Mouse (Mus musculus): ENCODE results near the gene Eif2ak3. TPM values are rescaled to one million over a fixed set of nuclear protein-coding genes. Genes with fewer than 3 reads are reported as not detected.

Eif2ak3 gene
- 15.9 and 16.2 TPM in 2 replicates for polyA plus RNA-seq (2015; fragmentation: Nextera tagmentation; extraction: Ambion mirVana)

DNA sequence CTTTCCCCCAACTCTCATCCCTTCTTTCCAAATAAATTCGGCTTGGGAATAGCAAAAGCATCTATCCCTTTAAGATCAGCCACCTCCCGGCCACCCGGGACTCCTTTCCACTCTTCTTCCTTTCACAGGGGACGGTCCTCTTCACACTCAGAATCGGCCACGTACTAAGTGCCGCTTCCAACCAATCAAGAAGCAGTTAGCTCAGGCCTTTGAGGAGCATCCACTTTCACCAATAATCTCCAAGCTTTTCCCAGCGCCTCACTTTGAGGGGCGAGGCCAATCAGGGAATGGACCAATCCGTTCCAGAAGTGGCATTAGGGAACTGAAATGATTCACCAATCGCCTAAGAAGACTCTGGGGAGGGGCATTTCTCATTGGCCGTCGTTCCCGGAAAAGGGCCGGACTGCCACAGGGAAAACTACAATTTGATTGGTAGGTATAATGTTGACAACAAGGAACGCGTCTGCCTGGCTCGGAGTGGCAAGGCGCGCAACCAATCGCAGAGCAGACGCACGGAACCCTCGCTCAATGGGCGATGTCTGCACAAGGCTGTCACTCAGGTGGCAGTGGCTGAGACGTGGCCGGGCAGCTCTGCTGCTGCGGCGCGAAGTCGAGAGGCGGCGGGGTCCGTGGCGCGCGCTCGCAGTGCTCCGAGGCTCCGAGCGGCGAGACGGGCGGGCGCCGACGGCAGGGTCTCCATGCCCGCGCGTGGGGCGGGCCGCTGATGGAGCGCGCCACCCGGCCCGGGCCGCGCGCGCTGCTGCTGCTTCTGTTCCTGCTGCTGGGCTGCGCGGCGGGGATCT lies at the start of gene Eif2ak3:
TSS of gene Eif2ak3 (plus strand) at position 514 of the 803 bp plus-strand sequence.
- Histone ChIP-seq H3K4me1 (peaks cover 29% of the 10 kb centered on the region), H3K9me3 (no peaks in the 10 kb centered on the region), H3K4me3 (peak within 1 kb of the TSS; percentile 81), H3K36me3 (no peaks in the 10 kb centered on the region), H3K9ac (replicated peaks) (peak within 1 kb of the TSS; percentile 82), H3K27ac (replicated peaks) (peak within 1 kb of the TSS; percentile 96), H3K4me2 (replicated peaks) (peak within 1 kb of the TSS; percentile 67), H3K27me3 (no peaks in the 10 kb centered on the region)
- WGBS: under 1% methylated on average over 53 of the region's 63 CpGs
- ATAC-seq (replicated peaks): peak; percentile 99

DNA sequence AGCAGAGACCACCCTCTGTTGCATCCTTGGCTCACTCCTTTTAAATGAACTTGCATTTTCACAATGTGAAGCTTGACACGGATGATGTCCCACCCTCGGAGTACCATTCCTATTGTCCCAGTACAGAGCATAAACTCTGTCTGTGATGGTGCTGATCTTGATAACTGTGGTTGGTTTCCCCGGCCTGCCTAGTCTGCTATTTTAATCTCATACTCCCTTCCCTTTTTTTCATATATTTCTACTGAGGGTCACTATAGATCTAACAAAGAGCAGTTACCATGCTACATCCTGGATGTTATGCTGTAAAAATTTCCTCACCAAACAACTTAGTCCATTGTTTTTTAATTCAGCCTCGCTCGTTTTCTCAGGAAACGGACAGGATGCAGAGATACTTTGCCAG lies 47.4 kb upstream of the Eif2ak3 start:
- no peaks in the 10 kb centered on the region for H3K9me3 ChIP-seq
- no peak overlapping the region for H3K4me3 ChIP-seq
- H3K9ac ChIP-seq (replicated peaks): no peak overlapping the region
- no peak overlapping the region for H3K27ac ChIP-seq (replicated peaks)
- 81% methylated on average over 6 of the region's 6 CpGs for WGBS
- H3K4me1 ChIP-seq: peaks cover 4% of the 10 kb centered on the region; the same call in 1 of the 2 replicates
- H3K27me3 ChIP-seq: no peaks in the 10 kb centered on the region
- no peak overlapping the region for H3K4me2 ChIP-seq (replicated peaks)
- H3K36me3 ChIP-seq: no peaks in the 10 kb centered on the region
- ATAC-seq (replicated peaks): no peak

DNA sequence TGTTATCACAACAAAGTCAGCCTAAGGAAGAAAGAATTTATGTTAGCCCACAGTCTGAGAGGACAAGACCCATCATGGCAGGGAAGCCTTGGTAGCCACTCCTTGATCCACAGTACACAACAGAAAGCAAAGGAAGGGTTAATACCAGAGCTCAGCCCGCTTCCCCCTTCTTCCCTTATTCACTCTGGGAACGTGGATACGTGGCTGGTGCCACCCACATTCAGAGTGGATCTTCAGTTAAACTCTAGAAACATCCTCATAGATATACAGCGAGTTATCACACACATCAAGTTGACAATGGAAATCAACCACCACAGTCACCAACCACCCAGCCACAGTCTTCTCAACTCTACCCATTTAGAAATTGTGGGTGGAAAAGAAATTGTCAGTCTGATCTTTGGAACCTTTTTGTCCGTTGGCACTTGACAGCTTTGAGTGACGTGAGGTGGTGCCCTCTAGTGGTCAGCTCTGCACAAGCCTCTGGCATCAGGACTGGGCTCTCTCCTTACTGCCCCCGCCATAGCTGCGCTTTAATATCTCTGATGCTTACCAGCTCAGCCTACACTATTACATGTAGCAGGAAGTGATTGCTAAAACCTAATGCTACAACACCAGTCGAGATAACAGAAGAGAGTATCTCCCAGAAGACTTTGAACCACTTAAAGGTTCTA lies 46.6 kb upstream of the Eif2ak3 start:
- whole genome bisulfite sequencing: 22% methylated on average over 9 of the region's 9 CpGs

DNA sequence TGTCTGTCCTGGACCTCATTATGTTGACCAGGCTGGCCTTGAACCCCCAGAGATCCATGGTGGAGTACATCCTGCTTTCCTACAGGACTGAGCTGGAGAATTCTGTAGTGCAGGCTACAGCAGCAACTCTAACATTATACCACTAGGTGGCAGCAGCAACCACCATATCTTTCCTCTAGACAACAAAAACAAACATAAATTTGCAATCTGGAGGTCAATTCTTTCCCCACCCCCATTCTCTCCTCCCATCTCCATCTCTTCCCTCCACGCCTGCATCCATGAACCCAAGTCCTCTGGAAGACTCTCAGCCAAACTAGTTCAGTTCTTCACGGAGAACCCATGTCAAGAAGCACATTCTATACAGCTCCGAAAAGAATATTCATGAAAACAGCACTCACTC lies 39.7 kb upstream of the Eif2ak3 start:
- ATAC-seq (replicated peaks): peak; percentile 51

More for the DNA sequence above, 46.6 kb upstream of the Eif2ak3 start:
- no peak overlapping the region for H3K4me2 ChIP-seq (replicated peaks)
- no peak overlapping the region for H3K4me3 ChIP-seq
- no peak overlapping the region for H3K27ac ChIP-seq (replicated peaks)
- peak; percentile 69 for ATAC-seq (replicated peaks)
- H3K27me3 ChIP-seq: no peaks in the 10 kb centered on the region
- no peaks in the 10 kb centered on the region for H3K9me3 ChIP-seq
- no peaks in the 10 kb centered on the region for H3K36me3 ChIP-seq
- H3K4me1 ChIP-seq: peaks cover 2% of the 10 kb centered on the region; the same call in 1 of the 2 replicates
- no peak overlapping the region for H3K9ac ChIP-seq (replicated peaks)

DNA sequence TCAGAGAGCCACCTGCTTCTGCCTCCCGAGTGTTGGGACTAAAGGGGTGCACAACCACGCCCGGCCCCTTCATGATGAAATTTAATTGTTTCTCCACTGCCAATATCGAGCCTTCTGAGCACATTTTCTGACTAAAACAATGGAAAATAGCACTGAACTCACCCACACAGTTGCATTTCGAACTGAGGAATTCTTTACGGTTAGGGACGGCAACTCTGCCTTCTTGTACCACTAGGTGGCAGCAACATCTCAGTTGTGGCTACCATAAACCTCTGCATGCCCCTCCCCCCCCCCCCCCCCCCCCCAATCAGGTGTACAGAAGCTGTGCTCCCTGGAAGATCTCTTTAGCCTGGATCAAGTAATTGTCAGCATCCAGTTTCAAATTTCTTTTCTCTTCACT lies 39.0 kb upstream of the Eif2ak3 start:
- ATAC-seq (replicated peaks): peak; percentile 58
- Histone ChIP-seq H3K27me3 (no peaks in the 10 kb centered on the region), H3K27ac (replicated peaks) (no peak overlapping the region; the same call in 1 of the 2 replicates), H3K9me3 (no peaks in the 10 kb centered on the region), H3K4me1 (peaks cover 7% of the 10 kb centered on the region), H3K4me3 (no peak overlapping the region), H3K9ac (replicated peaks) (no peak overlapping the region), H3K4me2 (replicated peaks) (peak overlapping the region; percentile 29; the same call in 1 of the 2 replicates), H3K36me3 (no peaks in the 10 kb centered on the region)
- WGBS: 10% methylated on average over 7 of the region's 7 CpGs

More for the DNA sequence above, 39.7 kb upstream of the Eif2ak3 start:
- Histone ChIP-seq H3K4me2 (replicated peaks) (no peak overlapping the region), H3K27ac (replicated peaks) (no peak overlapping the region; the same call in 1 of the 2 replicates), H3K4me3 (no peak overlapping the region), H3K4me1 (peaks cover 7% of the 10 kb centered on the region), H3K27me3 (no peaks in the 10 kb centered on the region), H3K9ac (replicated peaks) (no peak overlapping the region), H3K9me3 (no peaks in the 10 kb centered on the region), H3K36me3 (no peaks in the 10 kb centered on the region)
- WGBS: 25% methylated on average over 3 of the region's 3 CpGs

DNA sequence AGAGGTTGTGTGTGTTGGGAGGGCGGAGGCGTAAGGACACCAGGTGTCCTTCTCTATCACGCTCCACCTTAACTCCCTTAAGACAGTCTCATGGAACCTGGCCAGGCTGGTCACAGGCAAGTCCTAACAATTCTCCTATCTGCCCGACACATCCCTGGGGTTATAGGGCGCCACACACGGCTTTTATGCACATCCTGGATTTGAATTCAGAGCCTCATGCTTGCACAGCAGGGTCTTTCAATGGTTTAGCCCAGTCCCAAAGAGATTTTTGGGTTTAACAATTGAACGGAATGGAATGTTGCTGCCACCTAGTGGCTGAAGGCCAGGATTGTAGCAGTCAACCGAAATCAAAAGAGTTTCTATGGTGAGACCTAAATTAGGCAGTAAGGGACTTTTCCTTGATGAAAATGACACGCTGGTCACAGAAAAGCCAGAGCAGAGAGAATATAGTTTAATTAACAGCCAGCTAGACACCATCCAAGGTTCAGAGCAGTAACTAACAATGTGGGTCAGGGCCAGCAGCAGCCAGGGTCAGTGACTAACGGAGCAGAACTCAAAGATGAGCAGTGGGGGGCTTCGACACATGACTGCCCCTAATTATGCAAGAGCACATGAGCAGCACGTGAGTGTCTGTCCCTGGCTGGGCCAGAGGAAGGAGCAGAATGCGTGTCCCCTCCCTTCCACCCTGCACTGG lies 38.3 kb upstream of the Eif2ak3 start:
- Histone ChIP-seq H3K9ac (replicated peaks) (0 out of 2 replicates have a peak overlapping the region, but pooled peaks have one; percentile 8), H3K36me3 (no peaks in the 10 kb centered on the region), H3K4me2 (replicated peaks) (peak overlapping the region; percentile 20), H3K4me3 (no peak overlapping the region), H3K9me3 (no peaks in the 10 kb centered on the region), H3K27ac (replicated peaks) (no peak overlapping the region), H3K4me1 (peaks cover 7% of the 10 kb centered on the region), H3K27me3 (no peaks in the 10 kb centered on the region)
- 9% methylated on average over 13 of the region's 13 CpGs for WGBS
- ATAC-seq (replicated peaks): peak; percentile 66

DNA sequence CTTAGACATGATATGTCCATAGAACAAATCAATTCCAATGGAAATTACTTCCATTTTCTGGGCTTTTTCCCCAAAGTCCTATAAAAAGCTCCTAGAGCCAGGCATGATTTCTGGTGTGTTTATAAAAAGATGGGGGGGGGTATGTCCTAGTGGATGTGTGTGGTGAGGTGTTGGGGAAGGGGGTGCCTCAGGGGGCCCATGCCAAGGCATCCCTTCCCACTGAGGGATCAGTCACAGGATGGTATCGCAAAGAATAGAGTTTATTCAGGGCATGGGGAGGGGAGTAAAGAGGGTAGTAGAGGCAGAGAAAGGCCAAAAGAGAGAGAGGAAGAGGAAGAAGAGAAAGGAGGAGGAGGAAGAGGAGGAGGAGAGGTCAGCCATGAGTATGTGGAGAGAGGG lies 37.8 kb upstream of the Eif2ak3 start:
- Histone ChIP-seq H3K27me3 (no peaks in the 10 kb centered on the region), H3K4me2 (replicated peaks) (no peak overlapping the region), H3K36me3 (no peaks in the 10 kb centered on the region), H3K4me3 (no peak overlapping the region), H3K4me1 (peaks cover 7% of the 10 kb centered on the region), H3K9me3 (no peaks in the 10 kb centered on the region), H3K9ac (replicated peaks) (no peak overlapping the region), H3K27ac (replicated peaks) (no peak overlapping the region)
- ATAC-seq (replicated peaks): no peak; the same call in 1 of the 2 replicates
- WGBS: 42% methylated on average over 1 of the region's 1 CpGs

DNA sequence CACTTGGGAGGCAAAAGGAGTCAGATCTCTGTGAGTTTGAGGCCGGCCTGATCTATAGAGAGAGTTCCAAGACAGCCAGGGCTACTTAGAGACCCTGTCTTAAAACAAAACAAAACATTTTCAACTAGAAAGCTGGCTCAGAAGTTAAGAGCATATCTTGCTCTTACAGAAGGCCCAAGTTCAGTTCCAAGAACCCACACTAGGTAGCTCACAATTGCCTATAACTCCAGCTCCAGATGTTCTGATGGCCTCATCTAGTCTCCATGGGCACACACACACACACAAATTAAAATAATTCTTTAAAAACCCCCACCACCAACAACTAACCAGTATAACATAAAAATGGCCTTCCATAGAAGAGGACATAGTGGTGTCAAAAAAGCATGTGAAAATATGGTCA lies 33.8 kb upstream of the Eif2ak3 start:
- Histone ChIP-seq H3K27me3 (no peaks in the 10 kb centered on the region), H3K4me1 (peaks cover 7% of the 10 kb centered on the region), H3K4me2 (replicated peaks) (no peak overlapping the region), H3K9me3 (no peaks in the 10 kb centered on the region), H3K9ac (replicated peaks) (no peak overlapping the region), H3K36me3 (no peaks in the 10 kb centered on the region), H3K4me3 (no peak overlapping the region), H3K27ac (replicated peaks) (no peak overlapping the region)
- WGBS: 77% methylated on average over 1 of the region's 1 CpGs
- no peak for ATAC-seq (replicated peaks)

DNA sequence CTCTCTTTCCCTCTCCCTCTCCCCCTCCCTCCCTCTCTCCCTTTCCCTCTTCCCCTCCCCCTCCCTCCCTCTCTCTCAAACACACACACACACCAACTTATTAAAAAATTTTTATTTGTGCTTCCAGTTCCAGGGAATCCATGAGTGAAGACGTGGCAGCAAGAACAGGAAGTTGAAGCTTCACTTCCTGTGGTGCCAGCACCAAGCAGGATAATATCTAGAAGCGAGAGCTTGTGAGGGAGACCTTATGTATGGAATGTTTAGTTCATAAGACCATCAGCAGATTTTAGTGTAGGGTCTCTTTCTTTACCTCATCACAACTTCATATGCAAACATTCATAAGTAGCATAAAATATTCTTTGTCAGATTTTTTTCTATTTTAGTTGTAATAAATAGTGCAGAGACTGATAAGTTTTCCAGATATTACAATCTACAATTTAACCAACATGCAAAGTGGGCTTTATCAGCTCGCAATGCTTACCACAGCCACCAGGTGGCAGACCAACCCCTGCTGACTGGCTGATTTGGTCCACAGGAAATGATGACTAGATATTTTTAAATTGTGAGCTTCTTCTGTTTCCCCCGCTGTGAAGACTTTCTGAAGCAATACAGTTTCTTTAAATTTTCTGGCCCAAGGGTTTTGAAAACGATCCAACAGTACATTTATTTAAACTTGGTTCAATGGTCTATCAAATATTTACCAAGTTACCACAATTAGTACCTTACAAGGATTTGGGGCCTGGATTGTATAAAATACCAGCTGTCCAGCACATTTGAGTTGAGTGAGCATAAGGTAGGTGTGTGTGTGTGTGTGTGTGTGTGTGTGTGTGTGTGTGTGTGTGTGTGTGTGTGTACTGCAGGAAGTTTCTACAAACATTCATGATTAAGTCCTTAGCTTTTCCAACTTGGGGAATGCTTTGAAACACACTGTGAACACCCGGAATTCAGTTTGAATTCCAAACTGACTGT lies 32.5 kb upstream of the Eif2ak3 start:
- no peak for ATAC-seq (replicated peaks)
- no peak overlapping the region for H3K9ac ChIP-seq (replicated peaks)
- H3K9me3 ChIP-seq: no peaks in the 10 kb centered on the region
- no peaks in the 10 kb centered on the region for H3K4me1 ChIP-seq
- no peak overlapping the region for H3K4me3 ChIP-seq
- no peaks in the 10 kb centered on the region for H3K27me3 ChIP-seq
- H3K4me2 ChIP-seq (replicated peaks): no peak overlapping the region
- 21% methylated on average over 6 of the region's 6 CpGs for WGBS
- H3K27ac ChIP-seq (replicated peaks): no peak overlapping the region
- H3K36me3 ChIP-seq: no peaks in the 10 kb centered on the region

DNA sequence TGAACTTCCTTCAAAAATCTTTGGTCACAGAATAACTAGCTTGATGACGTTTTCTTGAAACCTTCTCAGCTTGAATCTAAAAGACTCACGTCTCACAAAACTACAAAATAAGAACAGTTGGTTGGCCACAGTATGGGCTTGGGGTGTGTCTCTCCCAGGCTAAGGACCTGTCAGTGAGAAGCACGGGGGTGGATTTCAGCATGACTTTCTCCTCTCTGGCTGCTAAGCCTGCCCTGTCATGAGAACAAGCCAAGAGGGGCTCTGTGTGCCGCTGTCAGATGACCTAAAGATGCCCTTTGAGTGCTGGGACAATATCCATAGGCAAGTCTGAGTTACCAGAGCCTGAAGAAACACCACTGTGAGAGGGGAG lies 31.8 kb upstream of the Eif2ak3 start:
- H3K4me1 ChIP-seq: no peaks in the 10 kb centered on the region
- H3K9me3 ChIP-seq: no peaks in the 10 kb centered on the region
- H3K27me3 ChIP-seq: no peaks in the 10 kb centered on the region
- WGBS: 43% methylated on average over 4 of the region's 4 CpGs
- no peak overlapping the region for H3K27ac ChIP-seq (replicated peaks)
- ATAC-seq (replicated peaks): no peak
- H3K9ac ChIP-seq (replicated peaks): no peak overlapping the region
- no peaks in the 10 kb centered on the region for H3K36me3 ChIP-seq
- no peak overlapping the region for H3K4me2 ChIP-seq (replicated peaks)
- H3K4me3 ChIP-seq: no peak overlapping the region

DNA sequence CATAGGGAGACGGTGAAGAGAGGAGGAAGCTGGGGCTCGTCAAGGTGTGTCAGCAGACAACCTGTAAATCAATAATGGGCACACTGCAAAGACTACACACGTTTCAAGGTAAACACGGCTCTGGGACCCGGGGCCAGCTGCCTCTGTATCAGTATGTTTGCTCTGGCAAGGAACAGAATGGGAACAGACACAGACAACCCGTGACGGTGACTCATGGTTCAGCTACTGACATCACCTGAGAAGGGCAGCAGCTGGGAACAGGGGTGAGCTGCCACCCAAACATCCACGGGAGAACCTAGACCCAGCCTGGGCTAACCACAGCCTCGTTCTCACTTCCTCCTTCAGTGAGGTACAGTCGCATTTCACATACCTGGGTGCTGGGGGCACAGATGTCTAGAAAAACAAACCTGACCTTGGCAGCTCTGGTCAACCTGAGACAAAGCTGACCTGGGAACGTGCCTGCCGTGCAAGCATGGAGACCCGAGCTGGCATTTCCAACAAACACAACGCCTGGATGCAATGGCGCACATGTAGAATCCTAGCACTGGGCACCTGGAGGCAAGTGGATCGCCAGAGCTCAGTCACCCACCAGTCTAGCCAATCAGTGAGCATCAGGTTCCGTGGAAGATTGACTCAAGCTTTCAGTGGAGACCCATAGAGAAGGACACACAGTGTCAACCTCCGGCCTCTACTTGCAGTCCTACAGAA lies 30.2 kb upstream of the Eif2ak3 start:
- H3K4me1 ChIP-seq: no peaks in the 10 kb centered on the region
- no peaks in the 10 kb centered on the region for H3K36me3 ChIP-seq
- 86% methylated on average over 18 of the region's 18 CpGs for WGBS
- no peak overlapping the region for H3K27ac ChIP-seq (replicated peaks)
- H3K27me3 ChIP-seq: no peaks in the 10 kb centered on the region
- no peak overlapping the region for H3K4me3 ChIP-seq
- ATAC-seq (replicated peaks): no peak
- no peaks in the 10 kb centered on the region for H3K9me3 ChIP-seq
- no peak overlapping the region for H3K4me2 ChIP-seq (replicated peaks)
- H3K9ac ChIP-seq (replicated peaks): no peak overlapping the region
